Mouse (Mus musculus): ENCODE results near the gene Dpp6.
"Not testable (repeated sequence)": the region's sequence is repeated elsewhere in the genome, so short reads cannot be mapped to it uniquely, and the experiment has no call there.

The Dpp6 gene

GRCm38 (mm10) chr5:27486138-27486537 is 669.1 kb downstream of the Dpp6 start:
- no peak for DNase-seq (ENCODE audit: low read depth, low spot score)

GRCm38 (mm10) chr5:27490942-27491341 is 673.9 kb downstream of the Dpp6 start:
- DNase-seq (ENCODE audit: low read depth, low spot score), result no peak

- not testable (repeated sequence) for DNase-seq (ENCODE audit: low read depth, low spot score)
These were observed 684.3 kb downstream of the Dpp6 start, which contains the start of gene Speer4b for GRCm38 (mm10) chr5:27501338-27501737. TSS of gene Speer4b (minus strand) at chr5:27501438.

GRCm38 (mm10) chr5:27518716-27519115 is 701.7 kb downstream of the Dpp6 start:
- DNase-seq (ENCODE audit: low read depth, low spot score), result no peak

GRCm38 (mm10) chr5:27526906-27527305 is 709.9 kb downstream of the Dpp6 start:
- no peak for DNase-seq (ENCODE audit: low read depth, low spot score)

- peak; percentile 3 for DNase-seq (ENCODE audit: low read depth, low spot score)
These were observed 727.8 kb downstream of the Dpp6 start for GRCm38 (mm10) chr5:27544816-27545270.

GRCm38 (mm10) chr5:27549291-27549690 is 732.3 kb downstream of the Dpp6 start:
- no peak for DNase-seq (ENCODE audit: low read depth, low spot score)

GRCm38 (mm10) chr5:27565700-27566099 is 748.7 kb downstream of the Dpp6 start:
- DNase-seq (ENCODE audit: low read depth, low spot score), result no peak

GRCm38 (mm10) chr5:27587970-27588758 is 771.2 kb downstream of the Dpp6 start:
- DNase-seq (ENCODE audit: low read depth, low spot score), result no peak

- DNase-seq (ENCODE audit: low read depth, low spot score), result no peak
These were observed 787.1 kb downstream of the Dpp6 start for GRCm38 (mm10) chr5:27604132-27604531.

GRCm38 (mm10) chr5:27615769-27616168 is 798.8 kb downstream of the Dpp6 start:
- peak; percentile 54 for DNase-seq (ENCODE audit: low read depth, low spot score)

GRCm38 (mm10) chr5:27621811-27622210 is 804.8 kb downstream of the Dpp6 start:
- DNase-seq (ENCODE audit: low read depth, low spot score), result no peak

- DNase-seq (ENCODE audit: low read depth, low spot score), result no peak
These were observed 806.9 kb downstream of the Dpp6 start for GRCm38 (mm10) chr5:27623876-27624275.

GRCm38 (mm10) chr5:27632151-27632550 is 815.1 kb downstream of the Dpp6 start:
- no peak for DNase-seq (ENCODE audit: low read depth, low spot score)

GRCm38 (mm10) chr5:27635941-27636340 is 818.9 kb downstream of the Dpp6 start:
- DNase-seq (ENCODE audit: low read depth, low spot score), result no peak

- DNase-seq (ENCODE audit: low read depth, low spot score), result no peak
These were observed 824.9 kb downstream of the Dpp6 start for GRCm38 (mm10) chr5:27641876-27642275.

GRCm38 (mm10) chr5:27651879-27652814 is 835.1 kb downstream of the Dpp6 start:
- peak; percentile 51 for DNase-seq (ENCODE audit: low read depth, low spot score)

GRCm38 (mm10) chr5:27656101-27656500 is 839.1 kb downstream of the Dpp6 start:
- DNase-seq (ENCODE audit: low read depth, low spot score), result no peak

- DNase-seq (ENCODE audit: low read depth, low spot score), result no peak
These were observed 840.7 kb downstream of the Dpp6 start for GRCm38 (mm10) chr5:27657672-27658071.

GRCm38 (mm10) chr5:27658165-27658564 is 841.2 kb downstream of the Dpp6 start:
- no peak for DNase-seq (ENCODE audit: low read depth, low spot score)

- no peak for DNase-seq (ENCODE audit: low read depth, low spot score)
These were observed 841.6 kb downstream of the Dpp6 start for GRCm38 (mm10) chr5:27658569-27658968.

- no peak for DNase-seq (ENCODE audit: low read depth, low spot score)
These were observed 842.0 kb downstream of the Dpp6 start for GRCm38 (mm10) chr5:27659019-27659418.
